Mouse (Mus musculus) kidney, postnatal 25 days (tissue): ENCODE measurements at regions not wholly inside any gene's neighbourhood (a gene's known extent, or its start where the extent isn't known, plus 50 kb on each side); places are given as distances from the start of the nearest gene placed in this dataset.
"Not testable (repeated sequence)": the region's sequence is repeated elsewhere in the genome, so short reads cannot be mapped to it uniquely, and the experiment has no call there.

ENCODE experiments used
- DNase-seq, 2 experiments: peaks; one replicate each; pipeline ENCODE4 v3.0.0; 2021; ENCODE audit warnings: mixed read lengths in 2 of 2

- DNase-seq, result no peak
These were observed 196.5 kb upstream of the Slc7a11 start for GRCm38 (mm10) chr3:50639907-50640323.

GRCm38 (mm10) chr3:50634457-50635075 is 191.2 kb upstream of the Slc7a11 start:
- no peak for DNase-seq

- DNase-seq, result no peak
These were observed 187.9 kb upstream of the Slc7a11 start for GRCm38 (mm10) chr3:50631286-50631685.

GRCm38 (mm10) chr3:50628092-50628696 is 184.8 kb upstream of the Slc7a11 start:
- DNase-seq, result peak; percentile 23 to 50

GRCm38 (mm10) chr3:50621176-50621575 is 177.8 kb upstream of the Slc7a11 start:
- DNase-seq, result not testable (repeated sequence)

- no peak for DNase-seq
These were observed 175.6 kb upstream of the Slc7a11 start for GRCm38 (mm10) chr3:50619061-50619460.

- DNase-seq, result no peak
These were observed 172.2 kb upstream of the Slc7a11 start for GRCm38 (mm10) chr3:50615384-50616285.

GRCm38 (mm10) chr3:50613011-50613410 is 169.6 kb upstream of the Slc7a11 start:
- DNase-seq, result no peak

- DNase-seq, result peak; percentile 8 to 49
These were observed 166.1 kb upstream of the Slc7a11 start for GRCm38 (mm10) chr3:50609341-50610012.

- no peak for DNase-seq
These were observed 164.3 kb upstream of the Slc7a11 start for GRCm38 (mm10) chr3:50607736-50608135.

- no peak for DNase-seq
These were observed 163.6 kb upstream of the Slc7a11 start for GRCm38 (mm10) chr3:50606986-50607385.

- DNase-seq, result no peak
These were observed 162.3 kb upstream of the Slc7a11 start for GRCm38 (mm10) chr3:50605750-50606149.

- DNase-seq, result no peak
These were observed 159.8 kb upstream of the Slc7a11 start for GRCm38 (mm10) chr3:50603182-50603581.

- no peak for DNase-seq
These were observed 152.3 kb upstream of the Slc7a11 start for GRCm38 (mm10) chr3:50595732-50596131.

- DNase-seq, result no peak
These were observed 140.9 kb upstream of the Slc7a11 start for GRCm38 (mm10) chr3:50584323-50584722.

- no peak for DNase-seq
These were observed 140.1 kb upstream of the Slc7a11 start for GRCm38 (mm10) chr3:50583475-50583874.

GRCm38 (mm10) chr3:50574388-50574787 is 131.0 kb upstream of the Slc7a11 start:
- DNase-seq, result no peak

GRCm38 (mm10) chr3:50570027-50570426 is 126.6 kb upstream of the Slc7a11 start:
- DNase-seq, result no peak

- DNase-seq, result peak in 1 of 2 experiments; percentile 29
These were observed 126.2 kb upstream of the Slc7a11 start for GRCm38 (mm10) chr3:50569565-50569964.

- DNase-seq, result no peak
These were observed 110.7 kb upstream of the Slc7a11 start for GRCm38 (mm10) chr3:50554150-50554549.

GRCm38 (mm10) chr3:50548568-50548967 is 105.2 kb upstream of the Slc7a11 start:
- DNase-seq, result no peak

- no peak for DNase-seq
These were observed 87.2 kb upstream of the Slc7a11 start for GRCm38 (mm10) chr3:50530654-50531053.

- no peak for DNase-seq
These were observed 80.6 kb upstream of the Slc7a11 start for GRCm38 (mm10) chr3:50524006-50524405.
